Mouse (Mus musculus): Measurements from ENCODE around the gene Rnf215. TPM values are rescaled to one million over a fixed set of nuclear protein-coding genes. Genes with fewer than 3 reads are reported as not detected.

Gene Rnf215
- total RNA-seq, 2 experiments from 2014 or later, result 3.3 to 4.5 TPM

- no peak for DNase-seq (ENCODE audit: low spot score)
These were observed 54.2 kb downstream of the Rnf215 start for GRCm38 (mm10) chr11:4189182-4189581.

GRCm38 (mm10) chr11:4190677-4191076 is 55.7 kb downstream of the Rnf215 start:
- peak; percentile 43 for DNase-seq (ENCODE audit: low spot score)

Small RNAs within 50 kb of the gene (microRNA-seq; reads per million reads assigned to microRNA genes)
- gene Mir3060, result 2.4 reads per million

Other genes with a start within 250 kb of the Rnf215 start
- gene 4921536K21Rik, start 240.1 kb upstream of the Rnf215 start, total RNA-seq (2021), result under 1 TPM; 0.17 to 0.27 TPM
- 10 to 100 TPM in 1 of 2 experiments, 1 to 10 TPM in 1; 9.1 to 20.5 TPM for gene Dusp18, start 240.0 kb upstream of the Rnf215 start, total RNA-seq (2021)
- gene Slc35e4, start 220.5 kb upstream of the Rnf215 start, total RNA-seq (2021), result 10 to 100 TPM; 16.5 to 30.9 TPM
- 10 to 100 TPM; 15.8 to 17.0 TPM for gene Tcn2, start 203.0 kb upstream of the Rnf215 start, total RNA-seq (2021)
- gene Pes1, start 171.2 kb upstream of the Rnf215 start, total RNA-seq (2021), result 10 to 100 TPM; 31.0 to 31.8 TPM
- gene 4930556J24Rik, start 158.4 kb upstream of the Rnf215 start, total RNA-seq (2021), result not detected
- under 1 TPM in 1 of 2 experiments, not detected in 1; 0.12 TPM for gene Gal3st1, start 151.6 kb upstream of the Rnf215 start, total RNA-seq (2021)
- gene Sec14l4, start 103.7 kb upstream of the Rnf215 start, total RNA-seq (2021), result not detected
- gene Sec14l3, start 70.4 kb upstream of the Rnf215 start, total RNA-seq (2021), result not detected
- 10 to 100 TPM; 39.2 to 51.4 TPM for gene Mtfp1, start 39.8 kb upstream of the Rnf215 start, total RNA-seq (2021)
- under 1 TPM; 0.09 to 0.33 TPM for gene Sec14l2, start 11.8 kb upstream of the Rnf215 start, total RNA-seq (2021)
- 1 to 10 TPM; 1.8 to 1.9 TPM for gene Ccdc157, start 25.1 kb downstream of the Rnf215 start, total RNA-seq (2021)
- gene Sf3a1, start 25.1 kb downstream of the Rnf215 start, total RNA-seq (2021), result 10 to 100 TPM; 15.0 to 18.6 TPM
- 1 to 10 TPM; 3.5 to 3.8 TPM for gene Tbc1d10a, start 51.6 kb downstream of the Rnf215 start, total RNA-seq (2021)
- gene Castor1, start 83.0 kb downstream of the Rnf215 start, total RNA-seq (2021), result 1 to 10 TPM; 1.8 to 2.9 TPM
- gene Osm, start 101.2 kb downstream of the Rnf215 start, total RNA-seq (2021), result not detected
- gene Lif, start 122.4 kb downstream of the Rnf215 start, total RNA-seq (2021), result under 1 TPM; 0.11 to 0.21 TPM